Mouse (Mus musculus) spleen, adult 18-20 months (tissue): ENCODE measurements around the gene Zc2hc1b.

Source experiments
- DNase-seq, 2 experiments: peaks; one replicate each; pipeline ENCODE4 v3.0.0; 2022; ENCODE audit warnings: mixed read lengths in 2 of 2

Zc2hc1b gene

GRCm38 (mm10) chr10:13112849-13113248, 65.0 kb downstream of the Zc2hc1b start:
- no peak for DNase-seq

- no peak for DNase-seq
Measured at GRCm38 (mm10) chr10:13109781-13110180, 68.0 kb downstream of the Zc2hc1b start.

DNA sequence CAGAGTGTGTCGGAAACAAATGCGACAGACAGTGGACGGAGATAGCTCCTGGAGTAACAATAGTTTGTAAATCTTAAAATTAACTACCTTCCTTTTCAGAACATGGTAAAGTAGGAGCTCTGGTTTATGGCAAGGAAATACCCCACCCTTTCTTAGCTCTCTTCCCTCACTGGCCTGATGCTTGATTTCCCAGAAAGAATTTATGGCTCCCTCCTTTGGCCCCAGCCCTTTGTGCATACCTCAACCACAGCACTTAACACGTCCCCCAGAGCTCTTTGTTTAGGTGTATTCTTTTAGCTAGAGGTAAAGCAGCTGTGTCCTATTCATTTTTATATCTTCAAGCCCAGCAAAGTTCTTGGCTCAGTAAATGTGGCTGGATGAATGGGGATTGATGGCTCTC, 69.0 kb downstream of the Zc2hc1b start:
- no peak for DNase-seq

GRCm38 (mm10) chr10:13108021-13108548, 69.7 kb downstream of the Zc2hc1b start:
- DNase-seq = no peak

- DNase-seq = no peak
Measured at GRCm38 (mm10) chr10:13106909-13107624, 70.8 kb downstream of the Zc2hc1b start.

DNA sequence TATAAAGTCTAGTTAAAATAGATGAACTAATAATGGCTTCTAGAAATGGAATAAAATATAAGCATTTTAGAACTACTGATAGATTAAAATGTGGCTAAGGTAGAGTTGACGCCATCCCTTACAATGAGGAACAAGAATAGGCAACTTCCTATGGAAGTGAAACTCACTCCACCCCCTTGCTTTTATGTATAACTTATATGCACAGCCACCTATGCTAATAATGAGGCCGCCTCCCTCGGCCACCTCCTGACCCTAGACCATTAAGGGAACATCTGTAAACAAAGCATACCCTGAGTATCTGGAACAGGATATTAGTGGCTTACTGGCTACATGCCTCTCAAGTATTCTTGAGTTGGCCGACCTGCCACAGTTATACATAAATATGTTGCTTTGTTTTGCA, 74.0 kb downstream of the Zc2hc1b start:
- no peak for DNase-seq

DNA sequence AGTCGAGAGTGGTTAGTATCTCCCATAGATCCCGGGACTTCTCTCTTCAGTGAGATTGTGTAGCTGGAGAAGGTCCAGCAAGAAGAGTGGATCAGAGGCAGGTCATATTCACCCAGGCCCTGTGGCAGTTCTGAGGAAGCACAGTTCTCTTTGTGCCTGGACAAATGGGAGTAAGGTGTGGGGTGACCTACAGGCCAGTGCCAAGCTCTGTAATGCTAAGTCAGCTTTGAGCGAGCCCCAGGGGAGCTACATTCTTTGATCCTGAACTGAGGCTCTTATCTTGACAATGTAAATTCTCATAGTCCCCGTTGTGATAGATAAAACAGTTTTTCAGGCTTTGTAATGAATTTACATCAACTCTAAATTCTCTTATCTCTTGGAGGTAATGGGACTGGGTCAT, 75.5 kb downstream of the Zc2hc1b start:
- DNase-seq = no peak

- no peak for DNase-seq
Measured at GRCm38 (mm10) chr10:13100061-13100648, 77.7 kb downstream of the Zc2hc1b start.
